Mouse (Mus musculus): ENCODE measurements around the gene Crk.

The Crk gene

GRCm38 (mm10) chr11:75678747-75679438 lies at the start of gene Crk:
Crk (plus strand) TSS chr11:75679259.
- ChIA-PET POLR2A (interaction anchor here in 3 of 4 experiments (0.6 to 4.9 kb wide), 49 partner anchors 8 to 909 kb away, joined by 3 to 73 read pairs (median 4); partner anchors contain the start of genes Ywhae (in 3 of the 3), Prpf8 (in 2 of the 3), Tlcd2 (in 2 of the 3) and Inpp5k (in 1 of the 3)), CTCF (interaction anchor here in 1 of 4 experiments (0.7 to 1.5 kb wide), 3 partner anchors 25 to 48 kb away, joined by 3 to 4 read pairs (median 3); partner anchors contain the start of gene Inpp5k)

DNA sequence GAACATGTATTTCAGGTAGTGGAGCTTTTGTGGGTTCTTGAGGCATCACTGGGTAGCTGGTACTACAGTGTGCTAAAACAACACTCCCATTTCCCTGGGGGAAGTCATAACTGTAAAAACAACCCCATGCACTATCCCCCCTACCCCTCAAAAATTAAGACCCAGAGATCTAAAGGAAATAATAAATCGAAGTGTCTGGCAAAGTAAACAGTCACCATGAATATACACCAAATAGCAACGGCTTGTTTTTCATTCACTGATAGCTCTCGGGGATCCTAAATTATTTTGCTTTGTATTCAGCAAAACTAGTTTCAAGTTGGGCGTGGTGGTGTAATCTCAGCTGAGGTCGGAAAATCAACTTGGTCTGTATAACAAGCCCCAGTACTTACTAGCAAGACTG lies 49.0 kb upstream of the Crk start:
- ChIA-PET CTCF (interaction anchor here in 2 of 4 experiments (1.0 to 2.3 kb wide), 4 partner anchors 11 to 72 kb away, joined by 3 to 10 read pairs (median 3); no protein-coding TSS in a partner anchor), POLR2A (interaction anchor here (0.6 to 5.1 kb wide), 54 partner anchors 8 to 351 kb away, joined by 3 to 49 read pairs (median 4); partner anchors contain the start of genes Myo1c (in 2 of the 4), Tlcd2 (in 2 of the 4), Pitpna (in 1 of the 4) and Prpf8 (in 1 of the 4))

DNA sequence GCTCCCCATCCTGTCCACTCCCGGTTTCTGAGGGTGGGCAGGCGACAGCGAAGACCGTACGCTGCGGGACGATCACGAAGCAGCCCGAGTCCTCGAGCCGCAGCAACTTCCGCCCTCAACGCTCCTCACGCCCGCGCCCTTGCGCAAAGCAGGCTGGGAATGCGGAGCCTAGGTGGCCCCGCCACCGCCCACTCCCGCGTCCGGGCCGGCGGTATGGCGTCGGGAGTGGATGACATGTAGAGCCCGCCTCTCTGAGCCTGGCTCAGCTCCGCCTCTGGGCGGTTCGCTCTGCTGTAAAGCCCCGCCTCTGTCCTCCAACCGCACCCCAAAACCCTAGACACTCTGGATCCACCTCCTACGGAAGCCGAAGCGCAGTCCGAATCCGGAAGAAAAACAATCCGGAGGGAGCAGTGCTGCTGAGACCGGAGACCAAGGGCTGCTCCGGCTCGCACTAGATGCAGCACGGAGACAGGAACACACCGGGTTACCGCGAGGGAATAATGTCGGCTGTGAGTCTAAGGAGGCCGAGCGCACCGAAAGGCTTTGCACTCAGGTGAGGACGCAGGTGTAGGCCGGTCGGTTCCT lies 48.3 kb upstream of the Crk start, which contains the start of gene Inpp5k:
TSS of gene Inpp5k (plus strand) at position 344 of the 585 bp plus-strand sequence.
- ChIA-PET CTCF (interaction anchor here in 2 of 4 experiments (0.8 to 2.3 kb wide), 5 partner anchors 10 to 72 kb away, joined by 3 to 10 read pairs (median 3); no protein-coding TSS in a partner anchor), POLR2A (interaction anchor here (0.5 to 5.1 kb wide), 53 partner anchors 9 to 352 kb away, joined by 3 to 49 read pairs (median 4); partner anchors contain the start of genes Tlcd2 (in 3 of the 4), Myo1c (in 2 of the 4), Crk (in 1 of the 4) and Pitpna (in 1 of the 4))

DNA sequence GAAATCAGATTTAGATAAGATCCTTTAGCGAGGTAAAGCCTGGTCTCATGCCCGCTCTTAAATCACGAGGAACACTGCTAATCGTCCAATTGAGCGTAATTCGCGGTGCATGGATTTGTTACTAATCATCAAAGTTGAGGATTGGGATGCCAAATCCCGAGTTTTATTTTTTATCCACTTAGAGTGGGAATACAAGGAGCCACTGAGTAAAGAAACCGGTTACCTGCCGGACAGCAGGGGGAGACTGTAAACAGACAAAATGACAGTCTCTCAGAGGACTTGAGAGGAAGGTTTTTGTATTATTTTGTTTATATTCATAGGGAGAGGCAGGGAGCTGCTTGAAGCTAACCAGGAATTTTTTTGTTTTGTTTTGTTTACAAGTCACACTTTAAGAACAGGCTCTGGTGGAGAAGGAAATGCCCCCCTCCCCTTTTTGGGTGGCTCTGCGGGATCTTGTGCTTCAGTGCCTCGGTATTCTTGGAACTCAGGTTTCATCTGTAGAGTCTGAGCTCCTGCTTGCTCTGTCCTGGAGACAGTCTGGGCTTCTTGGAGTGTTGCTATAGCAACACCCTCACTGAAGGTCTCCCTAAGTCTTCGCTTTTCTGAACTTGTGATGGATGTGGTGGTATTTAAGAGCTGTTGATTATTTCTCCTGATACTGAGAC lies 47.4 kb upstream of the Crk start:
- ChIA-PET CTCF (interaction anchor here in 2 of 4 experiments (0.6 to 2.3 kb wide), 4 partner anchors 20 to 1496 kb away, joined by 3 to 10 read pairs (median 3); no protein-coding TSS in a partner anchor), POLR2A (interaction anchor here in 2 of 4 experiments (0.6 to 5.1 kb wide), 21 partner anchors 8 to 171 kb away, joined by 3 to 49 read pairs (median 8); partner anchors contain the start of genes Myo1c (in 2 of the 2), Crk (in 1 of the 2), Rilp (in 1 of the 2) and Tlcd2 (in 1 of the 2))

- CTCF ChIA-PET = interaction anchor here in 1 of 4 experiments (1.2 kb wide), 1 partner anchor 75 kb away, joined by 3 read pairs; no protein-coding TSS in a partner anchor
- POLR2A ChIA-PET = interaction anchor here in 3 of 4 experiments (0.7 to 5.1 kb wide), 12 partner anchors 10 to 122 kb away, joined by 3 to 49 read pairs (median 10); partner anchors contain the start of genes Myo1c (in 2 of the 3) and Crk (in 1 of the 3)
Observed at GRCm38 (mm10) chr11:75632921-75633320, 46.1 kb upstream of the Crk start.

GRCm38 (mm10) chr11:75634801-75635200 lies 44.3 kb upstream of the Crk start:
- POLR2A ChIA-PET = interaction anchor here in 3 of 4 experiments (0.6 to 4.3 kb wide), 13 partner anchors 8 to 511 kb away, joined by 3 to 31 read pairs (median 5); partner anchors contain the start of gene Myo1c (in 1 of the 3)
- CTCF ChIA-PET = interaction anchor here in 1 of 4 experiments (0.6 kb wide), 1 partner anchor 335 kb away, joined by 6 read pairs; no protein-coding TSS in a partner anchor

DNA sequence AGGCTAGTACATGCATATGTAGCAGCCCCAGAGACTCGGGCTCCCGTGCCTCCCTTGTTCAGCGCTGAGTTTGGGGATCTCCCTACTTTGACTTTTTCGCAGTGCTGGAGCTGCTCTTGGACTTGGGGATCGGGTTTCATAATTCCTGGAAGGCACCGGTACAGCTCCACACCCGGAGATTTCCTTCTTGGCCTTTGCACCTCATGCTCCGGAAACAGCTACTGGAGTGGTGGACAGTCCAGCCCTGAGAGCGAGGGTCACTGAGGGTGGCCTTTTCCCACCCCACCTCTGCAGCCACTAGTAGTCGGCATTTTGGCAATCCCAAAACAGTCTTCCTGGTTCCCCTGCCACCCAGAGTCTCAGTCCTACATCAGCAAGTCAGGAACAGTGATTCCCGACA lies 43.7 kb upstream of the Crk start:
- CTCF ChIA-PET = interaction anchor here in 2 of 4 experiments (0.6 to 0.9 kb wide), 2 partner anchors 17 to 18 kb away, joined by 3 to 4 read pairs; no protein-coding TSS in a partner anchor
- POLR2A ChIA-PET = interaction anchor here in 3 of 4 experiments (0.6 to 4.3 kb wide), 13 partner anchors 7 to 73 kb away, joined by 3 to 31 read pairs (median 4); partner anchors contain the start of gene Myo1c (in 1 of the 3)

DNA sequence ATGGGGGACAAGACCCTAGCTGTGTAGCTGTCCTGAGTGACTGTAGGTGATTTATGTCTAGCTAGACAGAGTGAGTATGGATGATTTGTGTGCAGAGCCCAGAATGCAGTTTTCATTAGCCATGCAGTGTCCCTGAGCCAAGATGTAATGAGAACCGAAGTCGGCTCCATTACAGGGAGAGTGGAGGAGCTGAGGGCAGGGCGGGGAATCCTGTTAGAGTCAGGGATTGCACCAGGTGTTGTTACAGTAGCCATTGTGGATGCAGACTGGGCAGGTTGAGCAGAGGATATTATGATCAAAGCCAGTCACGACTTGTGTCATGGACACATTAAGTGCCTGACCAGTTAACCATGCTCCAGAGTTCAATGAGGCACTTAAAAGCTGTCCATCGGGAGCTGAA lies 35.7 kb upstream of the Crk start:
- ChIA-PET POLR2A (interaction anchor here in 3 of 4 experiments (1.0 to 3.7 kb wide), 15 partner anchors 8 to 93 kb away, joined by 3 to 17 read pairs (median 4); partner anchors contain the start of genes Inpp5k (in 1 of the 3) and Ywhae (in 1 of the 3)), CTCF (interaction anchor here in 1 of 4 experiments (0.7 kb wide), 1 partner anchor 113 kb away, joined by 4 read pairs; no protein-coding TSS in a partner anchor)

DNA sequence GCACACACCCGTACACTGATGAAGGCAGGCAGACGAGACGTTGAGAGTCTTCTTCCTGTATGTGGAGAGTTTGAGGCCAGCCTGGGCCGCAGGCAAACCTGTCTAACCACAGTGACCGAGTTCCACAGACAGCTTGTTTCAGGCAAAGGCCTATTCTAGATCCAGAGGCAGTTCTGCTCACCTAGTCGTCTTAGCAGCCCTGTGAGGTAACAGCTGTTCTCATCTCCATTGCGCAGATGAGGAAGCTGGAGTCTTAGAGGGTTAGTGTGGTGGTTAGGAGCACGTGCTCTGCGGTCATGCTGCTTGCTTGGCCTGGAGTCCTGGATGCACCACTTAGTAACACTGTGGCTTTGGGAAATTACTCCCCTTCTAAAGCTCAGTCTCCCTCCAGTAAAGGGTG lies 34.4 kb upstream of the Crk start:
- ChIA-PET CTCF (no interaction called here), POLR2A (interaction anchor here in 3 of 4 experiments (0.5 to 3.4 kb wide), 19 partner anchors 9 to 103 kb away, joined by 3 to 14 read pairs (median 4); partner anchors contain the start of genes Inpp5k (in 2 of the 3) and Ywhae (in 1 of the 3))

- ChIA-PET CTCF (no interaction called here), POLR2A (interaction anchor here in 2 of 4 experiments (1.8 to 6.1 kb wide), 4 partner anchors 16 to 31 kb away, joined by 5 to 49 read pairs (median 8); partner anchors contain the start of genes Crk (in 1 of the 2) and Inpp5k (in 1 of the 2))
Observed at GRCm38 (mm10) chr11:75647681-75648211, 31.3 kb upstream of the Crk start.

DNA sequence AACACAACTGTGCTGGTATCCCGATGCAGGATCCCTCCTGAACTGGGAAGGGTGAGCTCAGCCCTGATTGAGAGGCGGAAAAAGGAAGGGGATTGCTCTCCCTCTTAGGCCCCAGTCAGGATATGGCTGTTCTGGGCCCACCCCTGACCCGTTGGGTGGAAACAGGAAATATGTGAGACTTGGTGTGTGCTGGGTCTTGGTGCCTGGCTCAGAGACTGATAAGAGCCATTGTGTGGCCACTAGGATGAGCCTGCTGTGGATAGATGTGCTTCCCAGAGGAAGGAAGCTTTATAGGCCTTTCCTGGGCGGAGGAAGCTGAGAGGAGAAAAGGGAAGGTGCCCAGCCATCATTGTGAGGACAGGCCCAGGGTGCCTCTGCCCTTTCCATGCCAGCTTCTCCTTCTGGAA lies 29.9 kb upstream of the Crk start:
- ChIA-PET CTCF (interaction anchor here in 1 of 4 experiments (0.6 kb wide), 1 partner anchor 28 kb away, joined by 3 read pairs; no protein-coding TSS in a partner anchor), POLR2A (interaction anchor here (0.6 to 6.1 kb wide), 21 partner anchors 8 to 610 kb away, joined by 3 to 49 read pairs (median 5); partner anchors contain the start of genes Inpp5k (in 2 of the 4) and Pitpna (in 1 of the 4))

- CTCF ChIA-PET = interaction anchor here in 1 of 4 experiments (2.2 kb wide), 1 partner anchor 19 kb away, joined by 10 read pairs; the partner anchor contains the start of gene Inpp5k
- POLR2A ChIA-PET = interaction anchor here in 3 of 4 experiments (0.8 to 6.1 kb wide), 19 partner anchors 9 to 189 kb away, joined by 3 to 49 read pairs (median 6); partner anchors contain the start of genes Inpp5k (in 2 of the 3), Pitpna (in 1 of the 3) and Tlcd2 (in 1 of the 3)
Observed at GRCm38 (mm10) chr11:75650311-75650710, 28.7 kb upstream of the Crk start, which contains the start of gene Myo1c. Myo1c (plus strand) TSS chr11:75650504.

DNA sequence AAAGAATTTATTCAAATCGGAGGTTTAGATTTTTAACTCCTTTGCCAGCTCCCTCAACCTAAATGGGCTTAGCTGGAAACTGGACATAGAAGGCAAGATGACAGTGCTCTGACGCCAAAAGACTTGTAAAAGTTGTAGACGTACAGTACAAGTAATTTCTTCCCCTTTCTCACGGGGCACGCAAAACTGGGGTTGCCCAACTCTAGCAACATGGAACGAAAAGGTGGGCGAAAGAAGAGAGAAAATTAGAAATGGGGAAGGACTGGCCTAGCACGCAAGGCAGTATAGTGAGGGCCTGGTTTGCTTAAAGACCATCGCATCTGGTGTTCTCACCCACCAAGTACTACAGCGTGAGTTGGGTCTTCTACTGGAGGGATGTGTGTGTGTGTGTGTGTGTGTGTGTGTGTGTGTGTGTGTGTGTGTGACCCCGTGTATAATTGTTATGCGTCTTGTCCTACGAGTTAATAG lies 28.1 kb upstream of the Crk start:
- ChIA-PET CTCF (interaction anchor here in 1 of 4 experiments (2.2 kb wide), 1 partner anchor 20 kb away, joined by 10 read pairs; the partner anchor contains the start of gene Inpp5k), POLR2A (interaction anchor here in 2 of 4 experiments (1.0 to 6.1 kb wide), 22 partner anchors 10 to 190 kb away, joined by 3 to 49 read pairs (median 6); partner anchors contain the start of genes Inpp5k (in 2 of the 2), Crk (in 1 of the 2), Slc43a2 (in 1 of the 2) and Tlcd2 (in 1 of the 2))

GRCm38 (mm10) chr11:75651426-75652221 lies 27.4 kb upstream of the Crk start:
- CTCF ChIA-PET = interaction anchor here in 3 of 4 experiments (0.5 to 2.2 kb wide), 11 partner anchors 20 to 653 kb away, joined by 3 to 10 read pairs (median 3); partner anchors contain the start of genes Crk (in 1 of the 3), Inpp5k (in 1 of the 3) and Rilp (in 1 of the 3)

More at GRCm38 (mm10) chr11:75651426-75652221, 27.4 kb upstream of the Crk start:
- POLR2A ChIA-PET = interaction anchor here (0.6 to 7.1 kb wide), 47 partner anchors 9 to 405 kb away, joined by 3 to 73 read pairs (median 5); partner anchors contain the start of genes Inpp5k (in 3 of the 4), Crk (in 2 of the 4), Tlcd2 (in 2 of the 4) and Pitpna (in 1 of the 4)

Data from embryonic stem cell, embryonic (primary cell).